Mouse (Mus musculus) neutrophil, adult 83 days (primary cell): ENCODE results near the gene Celsr3. TPM values are rescaled to one million over a fixed set of nuclear protein-coding genes. Genes with fewer than 3 reads are reported as not detected.

ENCODE experiments used
- total RNA-seq, 2 experiments: library from RNA; stranded (reverse); gene quantifications; one replicate each; pipeline ENCODE4 v1.2.4; 2023

Gene Celsr3
- total RNA-seq = 10 to 100 TPM; 38.5 to 52.8 TPM

DNA sequence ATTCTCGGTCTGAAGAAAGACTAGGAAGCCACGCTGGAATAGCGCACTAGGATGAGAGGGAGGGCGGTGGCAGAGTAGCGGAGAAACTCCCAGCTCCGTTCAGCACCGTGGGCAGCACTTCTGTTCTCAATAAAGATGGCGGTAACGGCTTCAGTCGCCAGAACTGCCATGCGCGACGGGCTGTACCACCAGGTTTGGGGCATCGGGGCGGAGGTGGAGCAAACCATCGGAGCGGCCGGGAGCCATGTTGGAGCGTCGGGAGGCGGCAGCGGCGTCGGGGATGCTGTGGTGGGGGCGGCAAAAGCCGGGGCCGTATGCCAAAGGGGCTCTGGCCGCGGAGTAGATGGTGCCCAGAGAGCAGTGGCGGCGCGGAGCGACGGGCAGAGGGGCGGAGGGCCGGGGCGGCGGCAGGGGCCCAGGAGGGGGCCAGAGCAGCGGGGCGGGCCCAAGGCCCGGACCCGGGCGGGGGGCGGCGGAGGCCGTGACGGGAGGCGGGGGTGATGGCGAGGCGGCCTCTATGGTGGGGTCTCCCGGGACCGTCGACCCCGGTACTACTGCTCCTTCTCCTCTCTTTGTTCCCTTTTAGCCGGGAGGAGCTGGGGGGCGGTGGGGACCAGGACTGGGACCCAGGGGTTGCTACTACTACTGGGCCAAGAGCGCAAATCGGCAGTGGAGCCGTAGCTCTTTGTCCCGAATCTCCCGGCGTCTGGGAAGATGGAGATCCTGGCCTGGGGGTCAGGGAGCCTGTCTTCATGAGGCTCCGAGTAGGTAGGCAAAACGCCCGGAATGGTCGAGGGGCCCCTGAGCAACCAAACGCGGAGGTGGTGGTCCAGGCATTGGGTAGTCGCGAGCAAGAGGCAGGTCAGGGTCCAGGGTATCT is at the start of gene Celsr3:
Gene Celsr3 (plus strand): TSS at position 501 of the 880 bp plus-strand sequence.

DNA sequence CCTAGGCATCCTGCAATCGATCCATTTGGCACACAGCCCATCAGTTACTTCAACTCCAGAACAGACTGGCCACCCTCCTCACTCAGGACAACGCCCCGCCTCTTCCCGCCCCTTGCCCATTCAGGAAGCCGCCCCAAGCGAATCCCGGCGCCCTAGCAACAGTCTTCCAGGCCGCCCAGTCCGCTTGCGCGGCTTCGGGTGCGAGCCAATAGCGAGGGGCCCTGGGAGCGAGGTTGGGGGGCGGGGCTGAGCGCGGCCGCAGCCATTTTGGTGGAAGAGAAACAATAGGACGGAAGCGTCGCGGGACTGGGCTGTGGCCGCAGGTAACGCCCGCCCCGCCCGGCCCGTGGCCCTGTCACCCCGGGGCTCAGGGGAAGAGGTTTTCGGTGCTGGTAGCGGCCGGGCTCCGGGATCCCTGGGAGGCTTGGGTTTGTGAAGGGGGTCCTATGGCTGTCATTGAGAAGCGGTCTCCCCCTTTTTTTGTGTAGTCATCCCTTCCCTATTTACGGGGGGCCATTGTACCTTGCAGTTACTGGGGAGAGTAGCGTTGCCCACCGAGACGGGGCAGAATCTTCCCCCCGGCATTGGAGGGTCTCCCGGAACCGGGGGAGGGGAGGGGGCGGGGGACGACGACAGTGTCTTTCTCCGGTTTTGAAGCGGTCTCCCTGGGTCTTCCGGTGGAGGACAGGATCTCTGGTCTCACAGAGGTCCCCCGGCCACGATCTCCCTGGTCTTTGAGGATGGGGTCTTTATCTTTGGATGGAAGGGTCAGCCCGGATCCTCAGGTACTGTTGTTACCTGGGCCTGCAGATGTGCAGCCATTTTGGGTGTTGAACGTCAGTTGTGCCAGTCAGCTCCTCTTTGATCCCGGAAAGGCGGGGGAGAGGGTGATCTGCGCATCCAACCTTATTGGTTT is 42.3 kb upstream of the Celsr3 start, which contains the start of gene Ip6k2:
Gene Ip6k2 (plus strand): TSS at position 249 of the 916 bp plus-strand sequence.

DNA sequence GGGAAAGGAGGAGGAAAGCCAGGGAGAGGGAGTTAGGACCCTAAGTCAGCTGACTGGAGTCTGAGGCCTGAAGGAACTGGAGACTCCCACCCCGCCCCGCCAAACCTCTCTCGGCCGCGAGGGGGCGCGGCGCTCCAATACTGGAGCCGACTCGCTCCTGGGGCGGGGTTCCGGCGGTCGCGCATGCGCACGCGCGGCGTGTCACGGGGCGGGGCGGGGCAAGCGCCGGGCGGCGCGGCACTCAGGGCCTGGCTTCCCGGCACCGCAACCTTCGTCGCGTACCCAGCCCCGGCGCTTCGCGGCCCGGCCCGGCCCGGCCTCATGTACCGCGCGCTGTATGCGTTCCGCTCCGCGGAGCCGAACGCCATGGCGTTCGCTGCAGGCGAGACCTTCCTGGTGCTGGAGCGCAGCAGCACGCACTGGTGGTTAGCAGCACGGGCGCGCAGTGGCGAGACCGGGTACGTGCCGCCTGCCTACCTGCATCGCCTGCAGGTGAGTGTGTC is 17.9 kb upstream of the Celsr3 start, which contains the start of gene Nckipsd:
Gene Nckipsd (plus strand): TSS at position 206 of the 503 bp plus-strand sequence.

DNA sequence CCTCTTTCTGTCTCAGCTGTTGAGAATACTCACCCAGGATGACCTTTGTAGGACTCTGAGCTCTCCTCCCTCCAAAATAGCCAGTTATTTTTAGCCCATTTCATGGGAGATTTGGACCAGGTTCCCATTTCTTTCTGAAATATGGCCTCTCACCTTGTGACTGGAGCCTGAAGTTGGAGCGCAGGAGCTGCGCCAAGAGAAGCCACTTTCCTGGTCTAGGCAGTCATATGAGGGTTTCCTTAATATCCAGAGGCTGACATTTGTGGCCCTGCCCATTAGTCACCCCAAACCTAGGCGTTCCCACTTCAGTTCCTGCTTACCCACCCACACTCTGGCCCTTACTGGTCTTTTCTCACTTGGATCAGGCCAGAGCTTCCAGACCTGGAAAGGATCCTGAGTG is 26.9 kb downstream of the Celsr3 start, which contains the start of gene Slc26a6:
Gene Slc26a6 (plus strand): TSS at position 308 of the 400 bp plus-strand sequence.

Other genes starting within 250 kb of the Celsr3 start
- 1 to 10 TPM; 5.9 to 6.6 TPM for gene Wdr6, start 247.6 kb upstream of the Celsr3 start, total RNA-seq
- gene P4htm, start 228.7 kb upstream of the Celsr3 start, total RNA-seq = 1 to 10 TPM in 1 of 2 experiments, under 1 TPM in 1; 0.48 to 1.1 TPM
- gene Arih2, start 176.9 kb upstream of the Celsr3 start, total RNA-seq = 10 to 100 TPM; 67.0 to 74.0 TPM
- gene Slc25a20, start 164.2 kb upstream of the Celsr3 start, total RNA-seq = 10 to 100 TPM; 19.1 to 22.3 TPM
- 10 to 100 TPM; 13.0 to 16.8 TPM for gene Prkar2a, start 137.0 kb upstream of the Celsr3 start, total RNA-seq
- gene Ip6k2, start 42.5 kb upstream of the Celsr3 start, total RNA-seq = 10 to 100 TPM; 31.3 to 35.9 TPM
- 1 to 10 TPM; 7.8 TPM for gene Nckipsd, start 18.0 kb upstream of the Celsr3 start, total RNA-seq
- gene Slc26a6, start 27.0 kb downstream of the Celsr3 start, total RNA-seq = 10 to 100 TPM in 1 of 2 experiments, 1 to 10 TPM in 1; 9.6 to 14.2 TPM
- gene Tmem89, start 88.3 kb downstream of the Celsr3 start, total RNA-seq = not detected
- gene Uqcrc1, start 110.3 kb downstream of the Celsr3 start, total RNA-seq = 100 to 1,000 TPM; 143 to 152 TPM
- gene Col7a1, start 127.3 kb downstream of the Celsr3 start, total RNA-seq = 1 to 10 TPM; 2.2 to 2.6 TPM
- not detected for gene Ucn2, start 159.7 kb downstream of the Celsr3 start, total RNA-seq
- 100 to 1,000 TPM; 152 to 163 TPM for gene Pfkfb4, start 165.5 kb downstream of the Celsr3 start, total RNA-seq
- 100 to 1,000 TPM; 192 to 213 TPM for gene Shisa5, start 212.2 kb downstream of the Celsr3 start, total RNA-seq
- 10 to 100 TPM; 47.7 to 51.9 TPM for gene Trex1, start 233.4 kb downstream of the Celsr3 start, total RNA-seq
- 10 to 100 TPM; 10.4 to 10.5 TPM for gene Atrip, start 247.8 kb downstream of the Celsr3 start, total RNA-seq